Mouse (Mus musculus): ENCODE measurements around the gene Krtap4-8.
"Not testable (repeated sequence)": the region's sequence is repeated elsewhere in the genome, so short reads cannot be mapped to it uniquely, and the experiment has no call there.

Krtap4-8 gene

DNA sequence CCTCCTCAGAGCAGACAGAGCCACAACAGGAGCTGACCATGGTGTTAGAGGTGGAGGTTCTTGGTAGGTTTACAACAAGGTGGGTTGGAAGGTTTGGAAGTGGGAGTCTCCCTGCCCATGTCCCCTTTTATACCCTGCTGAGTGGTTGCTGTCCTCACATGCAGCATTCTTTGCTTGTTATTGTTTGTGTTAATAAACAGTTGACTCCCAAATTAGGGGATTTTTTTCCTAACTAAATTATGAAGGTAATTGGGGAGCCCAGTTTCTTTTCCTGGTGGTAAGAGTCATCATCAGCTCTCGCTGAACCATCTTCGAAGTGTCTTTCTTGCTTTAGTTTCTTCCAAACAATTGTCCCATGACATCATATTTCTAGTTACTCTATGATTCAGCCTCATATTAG lies at the start of gene Krtap4-8:
Krtap4-8 (minus strand) TSS at position 101 of the 400 bp plus-strand sequence.
- no peak for DNase-seq

- not testable (repeated sequence) for DNase-seq
These were observed 35.1 kb upstream of the Krtap4-8 start, which contains the start of gene Gm11564 for GRCm38 (mm10) chr11:99815566-99815965. TSS of gene Gm11564 (minus strand) at chr11:99815666.

DNA sequence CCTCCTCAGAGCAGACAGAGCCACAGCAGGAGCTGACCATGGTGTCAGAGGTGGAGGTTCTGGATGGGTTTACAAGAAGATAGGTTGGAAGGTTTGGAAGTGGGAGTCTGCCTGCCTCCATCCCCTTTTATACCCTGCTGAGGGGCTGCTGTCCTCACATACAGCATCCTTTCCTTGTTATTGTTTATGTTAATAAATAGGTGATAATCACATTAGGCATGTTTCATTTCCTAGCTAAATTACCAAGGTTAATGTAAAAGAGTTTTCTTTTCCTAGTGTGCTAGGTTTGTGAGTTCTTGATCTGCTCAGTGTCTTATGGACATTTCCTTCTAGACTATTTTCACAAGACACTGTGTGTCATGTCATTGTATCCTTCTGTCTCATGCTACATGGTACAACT lies 29.3 kb upstream of the Krtap4-8 start, which contains the start of gene Krtap4-13:
Krtap4-13 (minus strand) TSS at position 101 of the 400 bp plus-strand sequence.
- DNase-seq: not testable (repeated sequence)

- not testable (repeated sequence) for DNase-seq
These were observed 23.8 kb upstream of the Krtap4-8 start, which contains the start of gene Gm11554 for GRCm38 (mm10) chr11:99804346-99804745. TSS of gene Gm11554 (minus strand) at chr11:99804446.

- not testable (repeated sequence) for DNase-seq
These were observed 18.3 kb upstream of the Krtap4-8 start, which contains the start of gene Gm11569 for GRCm38 (mm10) chr11:99798832-99799231. TSS of gene Gm11569 (minus strand) at chr11:99798932.

GRCm38 (mm10) chr11:99793367-99793766 lies 12.9 kb upstream of the Krtap4-8 start, which contains the start of gene Gm11596:
TSS of gene Gm11596 (minus strand) at chr11:99793467.
- DNase-seq: no peak

- DNase-seq: not testable (repeated sequence)
These were observed 4.4 kb upstream of the Krtap4-8 start, which contains the start of gene Krtap4-9 for GRCm38 (mm10) chr11:99784900-99785299. TSS of gene Krtap4-9 (plus strand) at chr11:99785200.

DNA sequence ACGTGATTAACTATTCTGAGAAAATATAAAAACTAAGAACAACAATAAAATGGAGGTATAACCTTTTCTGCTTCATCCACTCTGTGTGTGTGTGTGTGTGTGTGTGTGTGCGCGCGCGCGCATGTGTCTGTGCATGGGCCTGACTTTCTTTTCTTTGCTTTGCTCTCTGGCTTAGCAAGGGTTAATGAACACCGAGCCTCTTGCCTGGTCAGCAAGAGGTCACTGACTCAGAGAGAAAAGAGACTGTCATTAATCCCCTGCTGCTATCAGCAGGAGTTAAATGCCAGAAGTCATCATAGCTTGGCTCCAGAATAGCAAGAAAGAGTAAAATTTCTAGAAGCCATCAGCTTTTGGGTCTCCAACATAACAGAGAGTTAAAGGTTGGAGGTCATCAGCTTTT lies 2.1 kb downstream of the Krtap4-8 start:
- DNase-seq: no peak

- DNase-seq: not testable (repeated sequence)
These were observed 7.7 kb downstream of the Krtap4-8 start, which contains the start of gene Gm11595 for GRCm38 (mm10) chr11:99772813-99773212. TSS of gene Gm11595 (minus strand) at chr11:99772913.

DNA sequence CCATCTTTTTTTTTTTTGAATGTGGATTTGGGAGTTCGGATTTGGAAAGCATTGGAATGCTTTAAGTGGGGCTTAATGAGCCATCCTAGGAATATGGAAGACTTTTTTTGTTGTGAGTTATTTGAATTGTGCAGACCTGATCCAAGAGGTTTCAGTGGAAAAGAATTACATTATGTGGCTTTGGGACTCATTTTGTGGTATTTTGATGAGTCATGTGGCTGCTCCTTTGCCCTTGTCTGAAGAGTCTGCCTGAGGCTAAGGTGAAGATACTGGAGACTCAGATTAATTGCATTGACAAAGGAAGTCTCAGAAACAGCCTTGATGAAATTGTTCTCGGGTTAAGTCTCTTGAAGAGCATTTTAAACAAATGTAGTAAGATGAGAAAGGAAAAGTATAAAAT lies 12.1 kb downstream of the Krtap4-8 start:
- no peak for DNase-seq

DNA sequence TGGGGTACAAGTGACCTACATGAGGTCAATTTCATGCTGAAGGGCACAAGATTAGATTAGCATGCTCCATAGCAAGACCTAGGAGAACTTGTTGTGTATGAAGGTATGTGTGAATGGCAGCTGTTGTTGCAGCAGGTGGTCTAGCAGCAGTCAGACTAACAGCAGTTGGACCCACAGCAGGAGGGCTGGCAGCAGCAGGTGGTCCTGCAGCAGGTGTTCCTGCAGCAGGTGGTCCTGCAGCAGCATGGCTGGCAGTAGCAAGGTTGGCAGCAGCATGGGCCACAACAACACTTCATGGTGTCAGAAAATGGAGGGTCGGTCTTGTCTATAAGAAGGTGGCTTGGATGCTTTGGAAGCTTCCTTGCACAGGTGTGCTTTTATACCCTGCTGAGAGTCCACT lies 21.6 kb downstream of the Krtap4-8 start:
- no peak for DNase-seq

- DNase-seq: no peak
These were observed 36.5 kb downstream of the Krtap4-8 start for GRCm38 (mm10) chr11:99743985-99744384.

DNA sequence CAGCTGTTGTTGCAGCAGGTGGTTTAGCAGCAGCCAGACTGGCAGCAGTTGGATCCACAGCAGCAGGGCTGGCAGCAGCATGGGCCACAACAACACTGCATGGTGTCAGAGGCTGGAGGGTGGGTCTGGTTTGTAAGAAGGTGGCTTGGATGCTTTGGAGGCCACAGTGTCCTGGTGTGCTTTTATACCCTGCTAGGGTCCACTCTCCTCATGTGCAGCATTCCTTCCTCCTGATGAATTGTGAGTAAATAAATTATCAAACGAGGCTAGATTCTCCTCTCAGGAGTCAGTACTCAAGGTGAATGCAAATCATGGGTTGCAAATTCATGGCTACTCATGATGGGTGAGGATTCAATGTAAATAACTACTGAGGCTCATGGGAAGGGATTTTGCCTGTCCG lies 46.3 kb downstream of the Krtap4-8 start, which contains the start of gene Gm14180:
Gm14180 (minus strand) TSS at position 101 of the 400 bp plus-strand sequence.
- peak; percentile 50 for DNase-seq

All from heart, adult 11 months (tissue).